Mouse (Mus musculus) CH12.LX (cell line): ENCODE measurements around the gene Alg9. TPM values are rescaled to one million over a fixed set of nuclear protein-coding genes. Genes with fewer than 3 reads are reported as not detected.

ENCODE experiments used
- DNase-seq: peaks from one replicate; pipeline ENCODE4 v3.0.0-alpha.2; 2013; ENCODE audit errors: extremely low read depth
- H3K27ac ChIP-seq: 2 replicates; pipeline ENCODE4 v1.5.1; 2012; ENCODE audit warnings: low read depth, mild to moderate bottlenecking, control low read depth, moderate library complexity; ENCODE audit not compliant: insufficient read depth
- H3K27me3 ChIP-seq: replicated peaks from 2 replicates; pipeline ENCODE3; 2012; ENCODE audit warnings: inconsistent platforms
- H3K36me3 ChIP-seq, 2 experiments: replicated peaks in 1 of 2; 2 replicates each; pipeline versions ENCODE3 to v1.6.1; 2012; ENCODE audit warnings: inconsistent platforms in 1 of 2, low read length in 1 of 2, mild to moderate bottlenecking in 1 of 2, mixed read lengths in 1 of 2, moderate library complexity in 1 of 2; ENCODE audit not compliant: control insufficient read depth in 1 of 2, insufficient read depth in 1 of 2
- H3K4me1 ChIP-seq, 2 experiments: 2 replicates each; pipeline ENCODE4 v1.6.1; 2012; ENCODE audit warnings: inconsistent platforms in 1 of 2, moderate library complexity in 1 of 2; ENCODE audit not compliant: insufficient read depth in 2 of 2, control insufficient read depth in 1 of 2
- H3K4me2 ChIP-seq: 2 replicates; pipeline ENCODE4 v1.6.1; 2012; ENCODE audit warnings: low read depth, mild to moderate bottlenecking, control low read depth; ENCODE audit not compliant: poor library complexity, insufficient read depth, severe bottlenecking
- H3K4me3 ChIP-seq, 3 experiments: fragments of 150-350 bp in 1 of 3; sonication (generic) in 1 of 3; replicated peaks in 1 of 3; 2 replicates each; pipeline versions ENCODE3 to v1.5.1; 2011 to 2012; ENCODE audit warnings: low read depth in 2 of 3, low read length in 2 of 3, mild to moderate bottlenecking in 2 of 3, moderate library complexity in 2 of 3, control low read depth in 1 of 3, improper control_type of control experiment in 1 of 3, inconsistent platforms in 1 of 3, mixed read lengths in 1 of 3; ENCODE audit not compliant: poor library complexity in 1 of 3
- H3K79me2 ChIP-seq: replicated peaks from 2 replicates; pipeline ENCODE4 v1.6.1; 2012; ENCODE audit warnings: mild to moderate bottlenecking, moderate library complexity; ENCODE audit not compliant: control insufficient read depth, poor library complexity, insufficient read depth, severe bottlenecking; ENCODE audit errors: extremely low read depth
- H3K9ac ChIP-seq: 2 replicates; pipeline ENCODE4 v1.6.1; 2012; ENCODE audit warnings: low read depth, mild to moderate bottlenecking, control low read depth, moderate library complexity; ENCODE audit not compliant: insufficient read depth
- H3K9me3 ChIP-seq: replicated peaks from 2 replicates; pipeline ENCODE3; 2012; ENCODE audit warnings: low read length, inconsistent platforms, mixed read lengths
- CHD1 ChIP-seq: IDR thresholded peaks from 2 replicates; pipeline ENCODE4 v1.6.1; 2012; ENCODE audit warnings: low read depth, low read length, improper control_type of control experiment, inconsistent platforms
- CHD2 ChIP-seq: IDR thresholded peaks from 2 replicates; pipeline ENCODE4 v1.6.1; 2011; ENCODE audit warnings: low read length, improper control_type of control experiment
- CTCF ChIP-seq, 2 experiments: IDR thresholded peaks in 1 of 2; conservative IDR thresholded peaks in 1 of 2; 2 replicates each; pipeline ENCODE4 v1.5.1; 2011 to 2012; ENCODE audit warnings: low read depth in 2 of 2, low read length in 2 of 2, improper control_type of control experiment in 1 of 2, inconsistent platforms in 1 of 2, mild to moderate bottlenecking in 1 of 2, moderate library complexity in 1 of 2
- E2F4 ChIP-seq: IDR thresholded peaks from 2 replicates; pipeline ENCODE4 v1.6.1; 2011; ENCODE audit warnings: low read depth, low read length, improper control_type of control experiment; ENCODE audit not compliant: insufficient replicate concordance
- EP300 ChIP-seq: IDR thresholded peaks from 2 replicates; pipeline ENCODE4 v1.6.1; 2011; ENCODE audit warnings: low read length, improper control_type of control experiment
- HCFC1 ChIP-seq: IDR thresholded peaks from 2 replicates; pipeline ENCODE4 v1.6.1; 2012; ENCODE audit warnings: low read depth, mild to moderate bottlenecking, inconsistent platforms, low read length, improper control_type of control experiment
- IRF4 ChIP-seq: IDR thresholded peaks from 2 replicates; pipeline ENCODE4 v1.6.1; 2014; ENCODE audit warnings: low read depth, mild to moderate bottlenecking, inconsistent platforms, low read length, improper control_type of control experiment
- JUND ChIP-seq: conservative IDR thresholded peaks from 2 replicates; pipeline ENCODE4 v1.6.1; 2011; ENCODE audit warnings: low read depth, low read length, improper control_type of control experiment
- MAFK ChIP-seq: IDR thresholded peaks from 2 replicates; pipeline ENCODE4 v1.6.1; 2011; ENCODE audit warnings: low read length, improper control_type of control experiment; ENCODE audit not compliant: insufficient replicate concordance
- MAX ChIP-seq: IDR thresholded peaks from 2 replicates; pipeline ENCODE4 v1.6.1; 2011; ENCODE audit warnings: low read length, improper control_type of control experiment
- MAZ ChIP-seq: IDR thresholded peaks from 2 replicates; pipeline ENCODE4 v1.6.1; 2012; ENCODE audit warnings: low read depth, mild to moderate bottlenecking, inconsistent platforms, low read length, improper control_type of control experiment, moderate library complexity
- MEF2A ChIP-seq: IDR thresholded peaks from 2 replicates; pipeline ENCODE4 v1.6.1; 2014; ENCODE audit warnings: low read depth, mild to moderate bottlenecking, inconsistent platforms, low read length, improper control_type of control experiment, borderline replicate concordance
- MYC ChIP-seq: IDR thresholded peaks from 2 replicates; pipeline ENCODE4 v1.6.1; 2011; ENCODE audit warnings: low read depth, mild to moderate bottlenecking, improper control_type of control experiment, low read length
- NELFE ChIP-seq: IDR thresholded peaks from 2 replicates; pipeline ENCODE4 v1.6.1; 2011; ENCODE audit warnings: low read depth, low read length, improper control_type of control experiment
- NRF1 ChIP-seq: IDR thresholded peaks from 2 replicates; pipeline ENCODE4 v1.6.1; 2014; ENCODE audit warnings: low read depth, mild to moderate bottlenecking, inconsistent platforms, low read length, improper control_type of control experiment, moderate library complexity
- PAX5 ChIP-seq: IDR thresholded peaks from 2 replicates; pipeline ENCODE4 v1.6.1; 2012; ENCODE audit warnings: low read length, inconsistent platforms, mixed read lengths
- POLR2A ChIP-seq: IDR thresholded peaks from 2 replicates; pipeline ENCODE4 v1.6.1; 2011; ENCODE audit warnings: low read depth, mild to moderate bottlenecking, improper control_type of control experiment, low read length
- POLR2AphosphoS2 ChIP-seq: IDR thresholded peaks from 2 replicates; pipeline ENCODE4 v1.6.1; 2011; ENCODE audit warnings: low read depth, low read length, improper control_type of control experiment
- RCOR1 ChIP-seq: conservative IDR thresholded peaks from 2 replicates; pipeline ENCODE4 v1.6.1; 2012; ENCODE audit warnings: low read depth, mild to moderate bottlenecking, inconsistent platforms, low read length, improper control_type of control experiment
- SIN3A ChIP-seq: IDR thresholded peaks from 2 replicates; pipeline ENCODE4 v1.6.1; 2012; ENCODE audit warnings: low read length, improper control_type of control experiment, inconsistent platforms
- TCF12 ChIP-seq: IDR thresholded peaks from 2 replicates; pipeline ENCODE4 v1.6.1; 2014; ENCODE audit warnings: low read depth, mild to moderate bottlenecking, inconsistent platforms, low read length, improper control_type of control experiment
- USF1 ChIP-seq: IDR thresholded peaks from 2 replicates; pipeline ENCODE4 v1.6.1; 2014; ENCODE audit warnings: low read depth, mild to moderate bottlenecking, inconsistent platforms, low read length, improper control_type of control experiment
- ZC3H11A ChIP-seq: IDR thresholded peaks from 2 replicates; pipeline ENCODE4 v1.6.1; 2012; ENCODE audit warnings: low read depth, mild to moderate bottlenecking, inconsistent platforms, low read length, improper control_type of control experiment
- ZKSCAN1 ChIP-seq: IDR thresholded peaks from 2 replicates; pipeline ENCODE4 v1.6.1; 2012; ENCODE audit warnings: low read depth, inconsistent platforms, low read length, improper control_type of control experiment, borderline replicate concordance
- ZMIZ1 ChIP-seq: IDR thresholded peaks from 2 replicates; pipeline ENCODE4 v1.6.1; 2012; ENCODE audit warnings: low read depth, mild to moderate bottlenecking, inconsistent platforms, low read length, improper control_type of control experiment
- dilution Hi-C: fragments of 300-500 bp; cut with MboI; formaldehyde crosslinking; loops from 2 replicates; pipeline ENCODE4 v1.14.3; 2020; ENCODE audit warnings: low sequenced_read_pairs; ENCODE audit not compliant: extremely low pct_unique_long_range_greater_than_20kb, extremely low pct_ligation_motif_present
- in situ Hi-C: fragments of 300-500 bp; cut with MboI; formaldehyde crosslinking; loops from 3 replicates; pipeline ENCODE4 v1.14.3; 2019; ENCODE audit warnings: low sequenced_read_pairs, low pct_ligation_motif_present, low pct_unique_long_range_greater_than_20kb, mixed read lengths
- polyA plus RNA-seq: library from polyadenylated mRNA; unstranded; fragments of >175 nt; gene quantifications from 2 replicates; pipeline ENCODE4 v1.2.1, GENCODE M21; 2012; ENCODE audit warnings: low read depth; ENCODE audit not compliant: insufficient read length
- total RNA-seq, 2 experiments: library from RNA; depleted of rRNA; stranded (reverse); fragments of 300-350 nt in 1 of 2; fragments of >200 nt in 1 of 2; gene quantifications; 2 replicates each; pipeline ENCODE4 v1.2.3; 2012 to 2014

Gene Alg9
- total and polyA plus RNA-seq, 3 experiments, result 25.7 to 40.1 (median 39.6) TPM

- no peak overlapping the region for H3K4me2 ChIP-seq
- no peak overlapping the region for H3K9ac ChIP-seq
- H3K4me1 ChIP-seq, result peaks cover 0 to 8% of the 10 kb centered on the region in 2 experiments; a peak in 2 of 4 replicates
- in situ Hi-C loops, result no loop called here
- H3K4me3 ChIP-seq, result no peak overlapping the region
- DNase-seq, result no peak
- H3K79me2 ChIP-seq, result no peaks in the 10 kb centered on the region; the same call in 1 of the 2 replicates
- no peak overlapping the region for H3K27ac ChIP-seq
- dilution Hi-C loops, result no loop called here
- H3K9me3 ChIP-seq, result no peaks in the 10 kb centered on the region
- no peaks in the 10 kb centered on the region for H3K27me3 ChIP-seq
- H3K36me3 ChIP-seq, result peaks cover 56 to 98% of the 10 kb centered on the region in 2 experiments
- TF ChIP-seq TCF12 (no peak), NELFE (no peak), CHD1 (no peak), MAX (no peak), HCFC1 (no peak), SIN3A (no peak), ZMIZ1 (no peak), POLR2AphosphoS2 (no peak), CTCF (conservative IDR thresholded peaks at IDR 0.05 in 1 of 2, IDR thresholded peaks at IDR 0.05 in 1 of 2; ENCODE audit: low read depth in 2 of 2, low read length in 2 of 2) (no peak), MAZ (no peak), ZC3H11A (no peak), MYC (no peak), CHD2 (no peak), NRF1 (no peak)
- TF ChIP-seq, all 38 proteins: peak for 0
Measured at GRCm38 (mm10) chr9:50884093-50884492, 109.3 kb downstream of the Alg9 start.

GRCm38 (mm10) chr9:50884741-50885599 is 110.2 kb downstream of the Alg9 start:
- TF ChIP-seq IRF4 (no peak), MEF2A (no peak), NELFE (no peak), EP300 (no peak), PAX5 (no peak), ZMIZ1 (no peak), ZKSCAN1 (no peak), RCOR1 (no peak), TCF12 (no peak), USF1 (no peak), MAX (no peak), POLR2A (no peak), JUND (no peak), MAFK (no peak), E2F4 (no peak), MAZ (no peak), CHD2 (no peak), POLR2AphosphoS2 (no peak), NRF1 (no peak)
- TF ChIP-seq, all 38 proteins: peak for 0
- peaks cover 49 to 95% of the 10 kb centered on the region in 2 experiments for H3K36me3 ChIP-seq
- no peak overlapping the region for H3K27ac ChIP-seq
- no peaks in the 10 kb centered on the region for H3K27me3 ChIP-seq
- no peaks in the 10 kb centered on the region for H3K9me3 ChIP-seq
- H3K4me2 ChIP-seq, result no peak overlapping the region
- H3K4me1 ChIP-seq, result peaks cover 0 to 8% of the 10 kb centered on the region in 2 experiments; a peak in 2 of 4 replicates
- DNase-seq, result no peak
- no peak overlapping the region for H3K4me3 ChIP-seq
- H3K79me2 ChIP-seq, result no peaks in the 10 kb centered on the region; the same call in 1 of the 2 replicates
- in situ Hi-C loops (no loop called here), dilution Hi-C loops (no loop called here)
- H3K9ac ChIP-seq, result no peak overlapping the region
